26 mouse cellular contexts compared by ENCODE assay signal in the genomic region with DNA sequence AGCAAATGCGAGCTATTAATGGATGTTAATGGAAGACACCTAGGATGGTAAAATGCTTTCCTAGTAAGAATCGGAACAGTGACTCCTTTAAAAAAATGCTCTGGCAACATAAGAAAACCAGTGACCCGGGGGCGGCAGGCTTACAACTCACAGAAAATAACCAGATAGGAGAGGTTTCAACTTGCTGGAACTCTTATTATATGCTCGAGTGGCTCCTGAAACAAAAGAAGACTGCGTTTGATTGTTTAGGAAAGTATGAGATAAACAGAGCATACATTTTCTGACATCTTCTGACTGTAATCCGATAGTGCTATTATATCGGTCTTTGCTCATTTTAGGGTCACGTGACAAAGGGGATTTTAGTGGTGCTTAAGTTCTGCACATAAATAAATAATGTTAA.
DNase-seq lines count a peak whose midpoint lies in the region; ATAC-seq and TF ChIP-seq lines count a peak whose summit lies in the region.
"Had no signal": no experiment of that assay in that cellular context is flagged by ENCODE, and none has a peak within 500 bp of the region (broad histone marks: within the 10 kb centered on the region; RNA-seq: fewer than 3 reads in every experiment).

No protein-coding gene starts in this region.

- peak overlapping the region; percentile 35 for H3K4me2 ChIP-seq in kidney, postnatal 0 days (ENCODE audit: low read length)
- H3K4me2 ChIP-seq in intestine, postnatal 0 days (replicated peaks; ENCODE audit: low read depth) = 0 out of 2 replicates have a peak overlapping the region, but pooled peaks have one; percentile 17
- peak overlapping the region; percentile 26; the same call in 1 of the 2 replicates for H3K4me2 ChIP-seq in stomach, postnatal 0 days (replicated peaks; ENCODE audit: low read depth)
- H3K4me2 ChIP-seq: embryonic facial prominence, embryonic 15.5 days; forebrain, embryonic 13.5 days; heart, embryonic 11.5 days; hindbrain, embryonic 13.5 days; limb, embryonic 12.5 days; liver, embryonic 15.5 days; neural tube, embryonic 15.5 days had no signal

- no peaks in the 10 kb centered on the region for H3K9me3 ChIP-seq in kidney, postnatal 0 days (replicated peaks; ENCODE audit: low read length)
- no peaks in the 10 kb centered on the region for H3K9me3 ChIP-seq in intestine, postnatal 0 days (ENCODE audit: control insufficient read depth)
- H3K9me3 ChIP-seq in stomach, postnatal 0 days (ENCODE audit: control insufficient read depth, low read length) = no peaks in the 10 kb centered on the region
- H3K9me3 ChIP-seq: embryonic facial prominence, embryonic 15.5 days; forebrain, embryonic 13.5 days; hindbrain, embryonic 13.5 days; liver, embryonic 15.5 days; neural tube, embryonic 15.5 days had no signal

- no peak overlapping the region for H3K4me3 ChIP-seq in kidney, postnatal 0 days (replicated peaks; ENCODE audit: low read depth, low read length)
- H3K4me3 ChIP-seq in intestine, postnatal 0 days (ENCODE audit: low read depth, low read length) = no peak overlapping the region
- H3K4me3 ChIP-seq in stomach, postnatal 0 days (ENCODE audit: low read depth, low read length) = no peak overlapping the region
- H3K4me3 ChIP-seq: embryonic facial prominence, embryonic 15.5 days; forebrain, embryonic 13.5 days; hindbrain, embryonic 13.5 days; limb, embryonic 12.5 days; liver, embryonic 15.5 days; neural tube, embryonic 15.5 days had no signal

- H3K4me1 ChIP-seq in kidney, postnatal 0 days (replicated peaks; ENCODE audit: insufficient read depth, low read length) = no peaks in the 10 kb centered on the region
- H3K4me1 ChIP-seq in intestine, postnatal 0 days (replicated peaks; ENCODE audit: control insufficient read depth, insufficient read depth, low read length) = no peaks in the 10 kb centered on the region
- no peaks in the 10 kb centered on the region for H3K4me1 ChIP-seq in stomach, postnatal 0 days (replicated peaks; ENCODE audit: control insufficient read depth, insufficient read depth)
- H3K4me1 ChIP-seq: embryonic facial prominence, embryonic 15.5 days; forebrain, embryonic 13.5 days; hindbrain, embryonic 13.5 days; limb, embryonic 12.5 days; liver, embryonic 15.5 days; neural tube, embryonic 15.5 days had no signal

- ATAC-seq in kidney, postnatal 0 days (replicated peaks; ENCODE audit: low FRiP score, low read depth) = no peak
- no peak for ATAC-seq in intestine, postnatal 0 days
- no peak for ATAC-seq in stomach, postnatal 0 days (ENCODE audit: low FRiP score, low TSS enrichment)
- ATAC-seq: forebrain, embryonic 13.5 days; lung, postnatal 0 days had no signal

- 31% methylated on average over 9 of the region's 9 CpGs for WGBS in kidney, postnatal 0 days
- WGBS in intestine, postnatal 0 days = 63% methylated on average over 9 of the region's 9 CpGs
- WGBS in stomach, postnatal 0 days = 30% methylated on average over 9 of the region's 9 CpGs

- no peak for TF ChIP-seq EP300 in stomach, postnatal 0 days (optimal IDR thresholded peaks at IDR 0.05)

- no peak overlapping the region for H3K27ac ChIP-seq in kidney, postnatal 0 days
- H3K27ac ChIP-seq in intestine, postnatal 0 days (ENCODE audit: low read depth, low read length) = no peak overlapping the region
- H3K27ac ChIP-seq in stomach, postnatal 0 days (replicated peaks) = no peak overlapping the region
- H3K27ac ChIP-seq: embryonic facial prominence, embryonic 15.5 days; forebrain, embryonic 13.5 days; hindbrain, embryonic 13.5 days; limb, embryonic 12.5 days; liver, embryonic 15.5 days; macrophage; neural tube, embryonic 15.5 days had no signal

- no peak overlapping the region for H3K9ac ChIP-seq in kidney, postnatal 0 days (ENCODE audit: low read depth, low read length)
- H3K9ac ChIP-seq in intestine, postnatal 0 days (ENCODE audit: low read depth, low read length) = no peak overlapping the region
- H3K9ac ChIP-seq in stomach, postnatal 0 days (ENCODE audit: low read length) = no peak overlapping the region
- H3K9ac ChIP-seq: embryonic facial prominence, embryonic 15.5 days; forebrain, embryonic 13.5 days; hindbrain, embryonic 13.5 days; limb, embryonic 12.5 days; liver, embryonic 15.5 days; neural tube, embryonic 15.5 days had no signal

- intact Hi-C loops in heart, postnatal 10 days (cut with DNase I) = no loop called here

- no peak for TF ChIP-seq CTCF in kidney, postnatal 0 days (IDR thresholded peaks at IDR 0.05; ENCODE audit: low read depth)
- no peak for TF ChIP-seq CTCF in intestine, postnatal 0 days (IDR thresholded peaks at IDR 0.05; ENCODE audit: low read depth)
- no peak for TF ChIP-seq CTCF in stomach, postnatal 0 days (IDR thresholded peaks at IDR 0.05; ENCODE audit: low read depth)

- H3K36me3 ChIP-seq in kidney, postnatal 0 days (ENCODE audit: insufficient read depth, low read length) = no peaks in the 10 kb centered on the region
- H3K36me3 ChIP-seq in intestine, postnatal 0 days (ENCODE audit: control insufficient read depth, insufficient read depth) = no peaks in the 10 kb centered on the region
- H3K36me3 ChIP-seq in stomach, postnatal 0 days (ENCODE audit: control insufficient read depth, insufficient read depth, low read length) = no peaks in the 10 kb centered on the region
- H3K36me3 ChIP-seq: embryonic facial prominence, embryonic 15.5 days; hindbrain, embryonic 13.5 days; limb, embryonic 12.5 days; liver, embryonic 15.5 days; neural tube, embryonic 15.5 days had no signal

- peak; percentile 61 for DNase-seq in heart, adult 11 months
- no peak for DNase-seq in heart, postnatal 10 days
- peak; percentile 53 for DNase-seq in kidney, postnatal 0 days (ENCODE audit: low spot score)
- no peak for DNase-seq in kidney, postnatal 10 days
- DNase-seq in stomach, postnatal 0 days (ENCODE audit: low spot score) = no peak
- DNase-seq in heart, adult 18-20 months = no peak
- DNase-seq: adrenal gland, postnatal 14 days; cerebellum, adult 11-12 months; cerebellum, adult 9-11 months; gastrocnemius, postnatal 14 days; heart, postnatal 4 days; kidney, adult 8-10 months; midbrain, embryonic 14.5 days; retina, postnatal 1 day; right cerebral cortex, postnatal 14 days; thymus, postnatal 4 days had no signal

- H3K27me3 ChIP-seq in kidney, postnatal 0 days (ENCODE audit: insufficient read depth, low read length) = no peaks in the 10 kb centered on the region
- no peaks in the 10 kb centered on the region for H3K27me3 ChIP-seq in intestine, postnatal 0 days (replicated peaks; ENCODE audit: control insufficient read depth, insufficient read depth, low read length)
- no peaks in the 10 kb centered on the region for H3K27me3 ChIP-seq in stomach, postnatal 0 days (ENCODE audit: control insufficient read depth, insufficient read depth, low read length)
- H3K27me3 ChIP-seq: embryonic facial prominence, embryonic 15.5 days; forebrain, embryonic 13.5 days; hindbrain, embryonic 13.5 days; limb, embryonic 12.5 days; liver, embryonic 15.5 days; neural tube, embryonic 15.5 days had no signal

Comparison
In these comparisons a context has a peak if more than half of its experiments do, and no peak if none do; other contexts are left out.
1. DNase-seq: peak in heart, adult 11 months (single experiment) and kidney, postnatal 0 days (single experiment); none in heart, postnatal 10 days (0 of 2), kidney, postnatal 10 days (single experiment), stomach, postnatal 0 days (single experiment) and heart, adult 18-20 months (0 of 2).
2. Peak in every context shown above with its lines, with median percentiles within 50 percentile points of each other: H3K4me2 ChIP-seq.